Comparison of ENCODE assay signal across 8 mouse cellular contexts in the genomic region with DNA sequence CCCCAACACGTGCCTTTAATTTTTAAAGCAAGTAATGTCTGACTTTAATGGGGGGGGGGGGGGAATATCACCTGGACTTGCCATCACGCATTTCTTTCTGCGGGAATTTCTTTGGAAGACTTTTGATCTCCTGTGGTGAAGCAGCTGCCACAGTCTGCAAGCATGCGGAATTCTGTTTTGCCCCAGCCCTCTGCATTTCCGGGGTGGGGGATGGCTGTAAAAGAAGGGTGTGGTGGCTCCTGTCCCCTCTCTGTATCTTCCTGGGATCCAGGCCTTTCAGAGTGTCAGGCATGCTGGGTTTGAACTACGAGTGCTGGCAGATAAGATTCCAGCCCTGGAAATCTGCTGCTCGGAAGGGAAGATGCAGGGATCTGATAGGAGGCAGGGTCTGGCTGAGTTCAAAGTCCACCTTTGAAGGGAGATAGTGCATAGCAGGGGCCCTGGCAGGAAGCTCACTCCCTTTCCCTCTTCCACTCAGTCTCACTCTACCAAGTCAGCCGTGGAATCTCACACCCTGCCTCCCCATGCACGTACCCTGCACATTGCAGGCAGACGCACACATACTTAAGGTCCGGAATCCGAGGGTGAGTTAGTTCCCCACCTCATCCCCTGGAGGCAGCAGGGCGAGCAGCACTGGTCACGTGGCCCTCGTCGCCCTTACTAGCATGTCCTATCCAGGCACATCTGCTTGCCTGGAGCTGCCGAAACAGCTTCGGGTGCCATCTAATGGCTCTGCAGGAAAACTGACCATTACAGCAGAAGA. TPM values are rescaled to one million over a fixed set of nuclear protein-coding genes. Genes with fewer than 3 reads are reported as not detected.
DNase-seq lines count a peak whose midpoint lies in the region; ATAC-seq and TF ChIP-seq lines count a peak whose summit lies in the region.

No protein-coding gene starts in this region.

- H3K27ac ChIP-seq in gastrocnemius, adult 2 months, result peak overlapping the region; percentile 72; the same call in 1 of the 2 replicates
- H3K27ac ChIP-seq in hindbrain, embryonic 16.5 days (ENCODE audit: low read depth, low read length), result no peak overlapping the region
- no peak overlapping the region for H3K27ac ChIP-seq in liver, embryonic 12.5 days
- no peak overlapping the region for H3K27ac ChIP-seq in midbrain, postnatal 0 days (ENCODE audit: low read depth, low read length)

- peak overlapping the region; percentile 39 for H3K4me2 ChIP-seq in hindbrain, embryonic 16.5 days (ENCODE audit: low read length)
- peak overlapping the region; percentile 13; the same call in 1 of the 2 replicates for H3K4me2 ChIP-seq in liver, embryonic 12.5 days
- 0 out of 2 replicates have a peak overlapping the region, but pooled peaks have one; percentile 7 for H3K4me2 ChIP-seq in midbrain, postnatal 0 days (ENCODE audit: low read depth, low read length, poor library complexity, severe bottlenecking)

- no peak overlapping the region for H3K9ac ChIP-seq in hindbrain, embryonic 16.5 days (ENCODE audit: low read depth, low read length)
- H3K9ac ChIP-seq in liver, embryonic 12.5 days, result no peak overlapping the region
- H3K9ac ChIP-seq in midbrain, postnatal 0 days (replicated peaks; ENCODE audit: low read length, poor library complexity, severe bottlenecking), result no peak overlapping the region

- H3K9me3 ChIP-seq in hindbrain, embryonic 16.5 days (ENCODE audit: control insufficient read depth, low read length), result no peaks in the 10 kb centered on the region
- no peaks in the 10 kb centered on the region for H3K9me3 ChIP-seq in liver, embryonic 12.5 days (replicated peaks)
- no peaks in the 10 kb centered on the region for H3K9me3 ChIP-seq in midbrain, postnatal 0 days (ENCODE audit: low read length)

- peak; percentile 45 to 71 for DNase-seq in adrenal gland, adult (ENCODE audit: inconsistent age in 2 of 2, low spot score in 1 of 2)
- no peak for DNase-seq in adrenal gland, adult 18-20 months (ENCODE audit: low spot score in 2 of 2)
- peak; percentile 88 for DNase-seq in R1 (ENCODE audit: low read depth, low spot score)
- DNase-seq in gastrocnemius, adult 2 months, result peak; percentile 67
- DNase-seq in midbrain, postnatal 0 days (ENCODE audit: low spot score), result peak; percentile 67

- peak; percentile 37; the same call in 1 of the 2 replicates for TF ChIP-seq CTCF in gastrocnemius, adult 2 months (IDR thresholded peaks at IDR 0.05)
- peak; percentile 66 for TF ChIP-seq CTCF in midbrain, postnatal 0 days (IDR thresholded peaks at IDR 0.05)

- peaks cover 6% of the 10 kb centered on the region for H3K27me3 ChIP-seq in hindbrain, embryonic 16.5 days (replicated peaks; ENCODE audit: control insufficient read depth, insufficient read depth, low read length)
- H3K27me3 ChIP-seq in liver, embryonic 12.5 days (replicated peaks), result no peaks in the 10 kb centered on the region
- no peaks in the 10 kb centered on the region for H3K27me3 ChIP-seq in midbrain, postnatal 0 days (ENCODE audit: insufficient read depth, low read length)

- H3K4me3 ChIP-seq in gastrocnemius, adult 2 months, result no peak overlapping the region
- no peak overlapping the region for H3K4me3 ChIP-seq in hindbrain, embryonic 16.5 days (ENCODE audit: low read length)
- no peak overlapping the region for H3K4me3 ChIP-seq in liver, embryonic 12.5 days
- no peak overlapping the region for H3K4me3 ChIP-seq in midbrain, postnatal 0 days (ENCODE audit: low read depth, low read length)

- ATAC-seq in hindbrain, embryonic 16.5 days, result peak; percentile 67
- ATAC-seq in liver, embryonic 12.5 days, result peak; percentile 48; the same call in 1 of the 2 replicates
- peak; percentile 50; the same call in 1 of the 2 replicates for ATAC-seq in midbrain, postnatal 0 days (ENCODE audit: low FRiP score)
- ATAC-seq in CD4-positive, CD25-positive, alpha-beta regulatory T cell, adult 4 months, result no peak

- WGBS in hindbrain, embryonic 16.5 days, result 11% methylated on average over 18 of the region's 18 CpGs
- WGBS in liver, embryonic 12.5 days (ENCODE audit: insufficient replicate concordance), result 4% methylated on average over 18 of the region's 18 CpGs
- 13% methylated on average over 18 of the region's 18 CpGs for WGBS in midbrain, postnatal 0 days

- H3K4me1 ChIP-seq in hindbrain, embryonic 16.5 days (ENCODE audit: control insufficient read depth, insufficient read depth, low read depth, low read length), result peaks cover 11% of the 10 kb centered on the region; the same call in 1 of the 2 replicates
- H3K4me1 ChIP-seq in liver, embryonic 12.5 days, result peaks cover 25% of the 10 kb centered on the region
- H3K4me1 ChIP-seq in midbrain, postnatal 0 days (ENCODE audit: insufficient read depth, low read length), result no peaks in the 10 kb centered on the region; the same call in 1 of the 2 replicates

- H3K36me3 ChIP-seq in hindbrain, embryonic 16.5 days (ENCODE audit: control insufficient read depth, insufficient read depth, low read length), result no peaks in the 10 kb centered on the region
- no peaks in the 10 kb centered on the region for H3K36me3 ChIP-seq in liver, embryonic 12.5 days
- no peaks in the 10 kb centered on the region for H3K36me3 ChIP-seq in midbrain, postnatal 0 days (ENCODE audit: insufficient read depth, low read length)

- intact Hi-C loops in gastrocnemius, adult 2 months (cut with DNase I), result loop anchor here (2.0 to 10.0 kb wide), 2 partner anchors 130 to 238 kb away; no protein-coding TSS in a partner anchor

RNA-seq across cellular contexts. Expression of gene Pwwp2b, which starts 13.7 kb away (rescaled TPM):
- 10 to 100 TPM; 11.7 to 12.3 TPM for total RNA-seq in adrenal gland, adult 18-20 months (2021)
- total RNA-seq in gastrocnemius, adult 2 months (2021), result 1 to 10 TPM; 3.0 to 7.4 TPM
- 5.6 and 6.4 TPM in 2 replicates for polyA plus RNA-seq in hindbrain, embryonic 16.5 days (2015; fragmentation: Nextera tagmentation; extraction: Ambion mirVana)
- polyA plus RNA-seq in liver, embryonic 12.5 days (2016; fragmentation: Nextera tagmentation; extraction: Ambion mirVana), result 2.3 and 2.7 TPM in 2 replicates
- 3.4 and 3.5 TPM in 2 replicates for total RNA-seq in midbrain, postnatal 0 days (2014; rRNA removed)
- polyA plus RNA-seq in midbrain, postnatal 0 days (2015; fragmentation: Nextera tagmentation; extraction: Ambion mirVana), result 4.5 and 4.7 TPM in 2 replicates
- polyA plus RNA-seq in CD4-positive, CD25-positive, alpha-beta regulatory T cell, adult 4 months (2017; shearing (Covaris generic)), result 1 to 10 TPM; 2.0 to 5.6 TPM

RNA-seq across cellular contexts. Expression of gene Stk32c, which starts 21.5 kb away (rescaled TPM):
- total RNA-seq in adrenal gland, adult 18-20 months (2021), result 1 to 10 TPM; 3.2 to 4.3 TPM
- total RNA-seq in gastrocnemius, adult 2 months (2021), result under 1 TPM in 1 of 2 experiments, not detected in 1; 0.73 TPM
- 2.9 and 3.0 TPM in 2 replicates for polyA plus RNA-seq in hindbrain, embryonic 16.5 days (2015; fragmentation: Nextera tagmentation; extraction: Ambion mirVana)
- not detected in 2 replicates for polyA plus RNA-seq in liver, embryonic 12.5 days (2016; fragmentation: Nextera tagmentation; extraction: Ambion mirVana)
- 33.2 and 35.6 TPM in 2 replicates for total RNA-seq in midbrain, postnatal 0 days (2014; rRNA removed)
- 2.4 TPM in 2 replicates for polyA plus RNA-seq in midbrain, postnatal 0 days (2015; fragmentation: Nextera tagmentation; extraction: Ambion mirVana)
- under 1 TPM in 1 of 2 experiments, not detected in 1; 0.43 TPM for polyA plus RNA-seq in CD4-positive, CD25-positive, alpha-beta regulatory T cell, adult 4 months (2017; shearing (Covaris generic))

RNA-seq across cellular contexts. Expression of gene Lrrc27, which starts 21.8 kb away (rescaled TPM):
- 10 to 100 TPM in 1 of 2 experiments, 1 to 10 TPM in 1; 8.1 to 14.7 TPM for total RNA-seq in adrenal gland, adult 18-20 months (2021)
- 1 to 10 TPM; 1.6 to 4.0 TPM for total RNA-seq in gastrocnemius, adult 2 months (2021)
- polyA plus RNA-seq in hindbrain, embryonic 16.5 days (2015; fragmentation: Nextera tagmentation; extraction: Ambion mirVana), result 3.8 and 6.8 TPM in 2 replicates
- 0.52 and 0.80 TPM in 2 replicates for polyA plus RNA-seq in liver, embryonic 12.5 days (2016; fragmentation: Nextera tagmentation; extraction: Ambion mirVana)
- total RNA-seq in midbrain, postnatal 0 days (2014; rRNA removed), result 2.5 and 2.7 TPM in 2 replicates
- polyA plus RNA-seq in midbrain, postnatal 0 days (2015; fragmentation: Nextera tagmentation; extraction: Ambion mirVana), result 5.6 and 6.6 TPM in 2 replicates
- polyA plus RNA-seq in CD4-positive, CD25-positive, alpha-beta regulatory T cell, adult 4 months (2017; shearing (Covaris generic)), result 1 to 10 TPM; 4.4 to 4.8 TPM

Comparison
In these comparisons a context has a peak if more than half of its experiments do, and no peak if none do; other contexts are left out.
1. DNase-seq: peak in adrenal gland, adult (2 of 2), R1 (single experiment), gastrocnemius, adult 2 months (single experiment) and midbrain, postnatal 0 days (single experiment); none in adrenal gland, adult 18-20 months (0 of 2).
2. Peak in every context shown above with its lines, with median percentiles within 50 percentile points of each other: H3K4me2 ChIP-seq.